Mouse (Mus musculus): ENCODE measurements around the gene Ehd3.

DNA sequence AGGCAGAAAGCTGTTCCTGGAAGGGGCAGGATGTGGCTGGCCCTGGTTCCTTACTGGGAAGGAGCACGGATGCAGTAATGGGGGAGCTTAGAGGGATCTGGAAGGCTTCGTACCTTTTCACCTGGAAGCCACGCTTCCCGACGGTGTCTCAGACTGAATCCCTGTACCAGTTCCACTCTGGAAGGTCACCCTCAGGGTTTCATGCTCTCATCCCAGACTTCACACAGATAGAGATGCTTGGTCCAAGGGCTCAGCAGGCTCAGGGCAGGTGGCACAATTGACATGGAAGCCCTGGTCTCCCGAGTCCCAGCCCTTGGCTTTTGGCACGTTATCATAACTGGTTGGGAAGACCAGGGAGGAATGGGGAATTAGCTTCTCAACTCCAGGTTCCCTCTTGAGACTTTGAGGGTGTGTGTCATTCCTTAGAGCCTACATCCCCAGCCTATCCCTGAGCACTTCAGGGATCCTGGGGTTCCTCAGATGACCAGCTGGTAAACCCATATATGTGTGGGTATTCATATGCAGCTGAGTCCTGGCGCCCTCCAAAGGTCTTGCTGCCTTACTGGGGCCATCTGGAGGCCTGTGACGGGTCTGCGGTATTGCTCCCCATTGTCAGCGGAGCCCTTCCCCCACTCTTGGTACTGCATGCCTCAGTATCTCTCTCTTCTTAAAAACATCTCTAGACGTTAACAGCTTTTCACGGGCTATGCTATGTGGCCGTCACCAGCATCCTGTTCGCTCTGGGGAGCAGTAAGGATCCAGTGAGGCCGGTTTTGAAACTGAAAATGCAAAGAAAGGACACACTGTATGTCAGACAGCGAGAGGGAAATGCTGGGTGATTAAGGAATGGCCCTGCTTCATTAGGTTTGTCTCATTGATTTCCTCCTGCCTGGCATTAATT lies 19.4 kb downstream of the Ehd3 start:
- no peak for TF ChIP-seq POLR2A (IDR thresholded peaks at IDR 0.05; ENCODE audit: extremely low read depth, insufficient read depth, low read length)
- TF ChIP-seq CTCF (IDR thresholded peaks at IDR 0.05; ENCODE audit: extremely low read depth, insufficient read depth, low read length), result no peak

All from cortical plate, adult 2 months (tissue).